Mouse (Mus musculus): ENCODE measurements around the gene Trpc4ap. TPM values are rescaled to one million over a fixed set of nuclear protein-coding genes. Genes with fewer than 3 reads are reported as not detected.

Trpc4ap gene
- polyA plus RNA-seq, 1 experiment = 133 TPM

GRCm38 (mm10) chr2:155681874-155682273, 10.3 kb downstream of the Trpc4ap start:
- Histone ChIP-seq H3K4me1 (ENCODE audit: control insufficient read depth, insufficient read depth, insufficient read length, low read length) (peaks cover 5% of the 10 kb centered on the region; the same call in 1 of the 2 replicates), H3K36me3 (ENCODE audit: control insufficient read depth, insufficient read depth, low read length) (0 out of 2 replicates have a peak, but pooled peaks cover 2% of the 10 kb centered on the region), H3K27me3 (ENCODE audit: control insufficient read depth, insufficient read depth, low read length) (no peaks in the 10 kb centered on the region), H3K4me3 (ENCODE audit: low read depth, low read length) (no peak overlapping the region), H3K27ac (ENCODE audit: insufficient read depth, low read depth, low read length) (no peak overlapping the region)
- WGBS = 76% methylated on average over 2 of the region's 2 CpGs
- no peak for TF ChIP-seq CTCF (IDR thresholded peaks at IDR 0.05; ENCODE audit: extremely low read depth, insufficient read length, insufficient replicate concordance, low read depth, low read length)
- TF ChIP-seq POLR2A (IDR thresholded peaks at IDR 0.05; ENCODE audit: low read depth, low read length) = no peak

DNA sequence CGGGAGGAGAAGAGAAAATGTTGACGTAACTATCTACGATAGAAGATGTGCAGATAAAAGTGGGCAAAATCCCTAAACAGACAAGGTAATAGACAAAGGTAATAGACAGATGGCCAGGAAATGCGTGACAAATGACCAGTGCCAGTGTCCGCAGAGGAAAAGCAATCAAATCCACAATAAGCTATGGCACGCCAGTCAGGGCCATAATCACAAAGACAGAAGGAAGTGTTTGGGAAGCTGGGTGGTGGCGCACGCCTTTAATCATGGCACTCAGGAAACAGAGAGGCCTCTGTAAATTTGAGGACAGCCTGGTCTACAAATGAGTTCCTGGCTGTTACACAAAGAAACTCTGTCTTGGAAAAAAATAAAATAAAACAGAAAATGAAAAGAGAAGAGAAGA, 11.0 kb downstream of the Trpc4ap start:
- 0 out of 2 replicates have a peak, but pooled peaks cover 2% of the 10 kb centered on the region for H3K36me3 ChIP-seq (ENCODE audit: control insufficient read depth, insufficient read depth, low read length)
- H3K27me3 ChIP-seq (ENCODE audit: control insufficient read depth, insufficient read depth, low read length) = no peaks in the 10 kb centered on the region
- H3K27ac ChIP-seq (ENCODE audit: insufficient read depth, low read depth, low read length) = no peak overlapping the region
- 75% methylated on average over 8 of the region's 8 CpGs for WGBS
- peaks cover 5% of the 10 kb centered on the region; the same call in 1 of the 2 replicates for H3K4me1 ChIP-seq (ENCODE audit: control insufficient read depth, insufficient read depth, insufficient read length, low read length)
- TF ChIP-seq CTCF (IDR thresholded peaks at IDR 0.05; ENCODE audit: extremely low read depth, insufficient read length, insufficient replicate concordance, low read depth, low read length) (no peak), POLR2A (IDR thresholded peaks at IDR 0.05; ENCODE audit: low read depth, low read length) (no peak)
- H3K4me3 ChIP-seq (ENCODE audit: low read depth, low read length) = no peak overlapping the region

DNA sequence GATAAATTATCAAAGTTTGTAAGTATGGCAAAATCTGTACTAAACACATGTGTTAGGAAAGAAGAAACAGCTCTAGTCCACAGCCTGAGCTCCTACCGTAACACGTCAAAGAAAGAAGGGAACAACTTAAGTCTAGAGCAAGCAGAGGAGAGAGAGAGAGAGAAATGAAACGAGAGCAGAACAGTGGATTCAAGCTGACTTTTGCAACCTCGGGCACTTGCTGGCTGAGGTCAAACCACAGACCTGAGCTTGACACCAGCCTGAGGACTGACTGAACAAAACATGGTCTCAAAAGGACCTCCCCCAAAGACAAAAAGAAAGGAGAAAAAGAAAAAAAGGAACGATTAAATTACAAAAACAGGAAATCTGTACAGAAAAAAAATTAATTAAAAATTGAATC, 11.6 kb downstream of the Trpc4ap start:
- H3K4me1 ChIP-seq (ENCODE audit: control insufficient read depth, insufficient read depth, insufficient read length, low read length) = peaks cover 5% of the 10 kb centered on the region; the same call in 1 of the 2 replicates
- no peak overlapping the region for H3K4me3 ChIP-seq (ENCODE audit: low read depth, low read length)
- H3K27ac ChIP-seq (ENCODE audit: insufficient read depth, low read depth, low read length) = no peak overlapping the region
- TF ChIP-seq POLR2A (IDR thresholded peaks at IDR 0.05; ENCODE audit: low read depth, low read length) (no peak), CTCF (IDR thresholded peaks at IDR 0.05; ENCODE audit: extremely low read depth, insufficient read length, insufficient replicate concordance, low read depth, low read length) (no peak)
- WGBS = 63% methylated on average over 5 of the region's 5 CpGs
- H3K27me3 ChIP-seq (ENCODE audit: control insufficient read depth, insufficient read depth, low read length) = no peaks in the 10 kb centered on the region
- 0 out of 2 replicates have a peak, but pooled peaks cover 2% of the 10 kb centered on the region for H3K36me3 ChIP-seq (ENCODE audit: control insufficient read depth, insufficient read depth, low read length)

DNA sequence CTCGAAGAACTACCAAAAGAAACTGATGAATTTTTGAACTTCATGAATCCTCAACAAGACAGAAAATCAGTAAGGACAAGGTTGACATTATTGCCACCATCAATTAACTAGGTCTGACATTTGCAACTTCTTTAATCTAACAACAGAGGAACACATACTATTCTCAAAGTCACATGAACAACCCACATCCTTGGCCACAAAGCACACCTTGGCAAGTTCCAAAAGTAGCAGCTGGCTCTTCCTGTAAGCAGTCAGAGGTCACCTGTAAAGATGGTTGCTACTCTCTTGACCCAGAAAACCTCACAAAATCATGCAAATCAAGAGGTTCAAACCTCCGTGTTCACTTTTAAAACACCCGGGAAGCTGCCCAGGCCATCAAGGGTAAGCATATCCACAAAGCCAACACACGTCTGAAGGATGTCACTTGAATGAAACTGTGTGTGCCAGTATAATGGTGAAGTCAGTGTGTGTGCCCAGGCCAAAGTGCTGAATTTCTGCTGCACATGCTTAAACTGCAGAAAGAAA, 12.5 kb downstream of the Trpc4ap start:
- TF ChIP-seq CTCF (IDR thresholded peaks at IDR 0.05; ENCODE audit: extremely low read depth, insufficient read length, insufficient replicate concordance, low read depth, low read length) (no peak), POLR2A (IDR thresholded peaks at IDR 0.05; ENCODE audit: low read depth, low read length) (no peak)
- WGBS = 77% methylated on average over 4 of the region's 4 CpGs
- no peak overlapping the region for H3K27ac ChIP-seq (ENCODE audit: insufficient read depth, low read depth, low read length)
- no peak overlapping the region for H3K4me3 ChIP-seq (ENCODE audit: low read depth, low read length)
- H3K36me3 ChIP-seq (ENCODE audit: control insufficient read depth, insufficient read depth, low read length) = 0 out of 2 replicates have a peak, but pooled peaks cover 2% of the 10 kb centered on the region
- peaks cover 5% of the 10 kb centered on the region; the same call in 1 of the 2 replicates for H3K4me1 ChIP-seq (ENCODE audit: control insufficient read depth, insufficient read depth, insufficient read length, low read length)
- H3K27me3 ChIP-seq (ENCODE audit: control insufficient read depth, insufficient read depth, low read length) = no peaks in the 10 kb centered on the region

DNA sequence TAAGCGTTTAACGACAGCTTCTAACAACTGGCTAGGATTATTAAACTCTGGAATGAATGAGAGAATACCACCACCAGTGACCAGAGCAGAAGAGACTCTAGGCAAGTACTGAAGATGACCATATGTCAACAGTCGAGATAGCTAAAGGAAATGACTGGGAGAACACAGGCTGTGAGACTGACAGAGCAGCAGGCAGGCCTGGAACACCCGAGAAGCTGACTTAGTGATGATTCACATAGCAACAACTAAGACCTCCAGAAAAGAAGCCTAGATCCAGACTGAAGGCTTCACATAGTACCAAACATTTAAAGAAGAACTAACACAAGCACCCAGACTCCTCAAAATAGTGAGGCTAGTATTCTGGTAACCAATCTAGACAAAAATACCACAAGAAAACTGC, 17.1 kb downstream of the Trpc4ap start:
- Histone ChIP-seq H3K36me3 (ENCODE audit: control insufficient read depth, insufficient read depth, low read length) (peaks cover 24% of the 10 kb centered on the region), H3K27ac (ENCODE audit: insufficient read depth, low read depth, low read length) (no peak overlapping the region), H3K4me1 (ENCODE audit: control insufficient read depth, insufficient read depth, insufficient read length, low read length) (no peaks in the 10 kb centered on the region), H3K27me3 (ENCODE audit: control insufficient read depth, insufficient read depth, low read length) (no peaks in the 10 kb centered on the region), H3K4me3 (ENCODE audit: low read depth, low read length) (no peak overlapping the region)
- 51% methylated on average over 4 of the region's 4 CpGs for WGBS
- TF ChIP-seq CTCF (IDR thresholded peaks at IDR 0.05; ENCODE audit: extremely low read depth, insufficient read length, insufficient replicate concordance, low read depth, low read length) (no peak), POLR2A (IDR thresholded peaks at IDR 0.05; ENCODE audit: low read depth, low read length) (no peak)

DNA sequence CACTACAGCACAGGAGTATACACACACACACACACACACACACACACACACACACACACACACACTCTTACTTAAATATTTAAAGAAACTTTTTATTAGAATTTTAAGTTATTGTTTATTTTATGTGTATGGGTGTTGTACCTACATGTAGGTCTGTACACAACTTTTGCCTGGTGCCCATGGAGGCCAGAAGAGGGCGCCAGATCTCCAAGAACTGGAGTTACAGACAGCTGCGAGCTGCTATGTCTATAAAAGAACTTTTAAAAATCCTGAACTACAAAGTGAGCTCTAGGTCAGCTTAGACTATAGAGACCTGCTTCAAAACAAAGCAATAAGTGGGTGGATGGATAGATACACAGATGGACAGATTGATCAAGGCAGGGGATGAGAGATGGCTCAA, 18.6 kb downstream of the Trpc4ap start:
- Histone ChIP-seq H3K36me3 (ENCODE audit: control insufficient read depth, insufficient read depth, low read length) (peaks cover 28% of the 10 kb centered on the region), H3K27ac (ENCODE audit: insufficient read depth, low read depth, low read length) (no peak overlapping the region), H3K27me3 (ENCODE audit: control insufficient read depth, insufficient read depth, low read length) (no peaks in the 10 kb centered on the region), H3K4me1 (ENCODE audit: control insufficient read depth, insufficient read depth, insufficient read length, low read length) (no peaks in the 10 kb centered on the region), H3K4me3 (ENCODE audit: low read depth, low read length) (no peak overlapping the region)
- WGBS = 21% methylated on average over 2 of the region's 2 CpGs
- TF ChIP-seq CTCF (IDR thresholded peaks at IDR 0.05; ENCODE audit: extremely low read depth, insufficient read length, insufficient replicate concordance, low read depth, low read length) (peak; percentile 70; the same call in 1 of the 2 replicates), POLR2A (IDR thresholded peaks at IDR 0.05; ENCODE audit: low read depth, low read length) (no peak)

DNA sequence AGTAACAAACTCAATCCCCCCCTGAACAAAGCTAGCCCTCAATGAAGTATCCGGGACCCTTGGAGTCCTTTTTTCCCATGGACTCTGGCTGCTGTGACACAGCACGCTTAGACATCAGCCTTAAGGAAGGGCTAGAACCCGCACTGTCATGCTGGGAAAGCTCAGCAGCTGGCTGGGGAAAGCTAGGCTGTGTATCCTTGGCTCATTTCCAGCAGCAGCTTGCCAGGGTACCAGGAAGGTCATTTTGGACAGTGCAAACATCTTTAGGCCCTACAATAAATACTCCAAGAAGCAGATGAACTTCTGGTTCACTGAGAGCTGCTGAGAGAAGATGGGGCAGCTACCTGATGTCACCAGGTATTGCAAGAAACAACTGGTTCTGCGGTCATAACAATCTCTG, 20.9 kb downstream of the Trpc4ap start:
- peaks cover 44% of the 10 kb centered on the region for H3K36me3 ChIP-seq (ENCODE audit: control insufficient read depth, insufficient read depth, low read length)
- H3K27ac ChIP-seq (ENCODE audit: insufficient read depth, low read depth, low read length) = no peak overlapping the region
- no peaks in the 10 kb centered on the region for H3K4me1 ChIP-seq (ENCODE audit: control insufficient read depth, insufficient read depth, insufficient read length, low read length)
- WGBS = 66% methylated on average over 4 of the region's 4 CpGs
- H3K27me3 ChIP-seq (ENCODE audit: control insufficient read depth, insufficient read depth, low read length) = no peaks in the 10 kb centered on the region
- TF ChIP-seq POLR2A (IDR thresholded peaks at IDR 0.05; ENCODE audit: low read depth, low read length) = no peak
- no peak for TF ChIP-seq CTCF (IDR thresholded peaks at IDR 0.05; ENCODE audit: extremely low read depth, insufficient read length, insufficient replicate concordance, low read depth, low read length)
- H3K4me3 ChIP-seq (ENCODE audit: low read depth, low read length) = no peak overlapping the region
